Mouse (Mus musculus) granulocyte monocyte progenitor cell, adult 5-6 weeks (primary cell): ENCODE results near the gene Jak1. TPM values are rescaled to one million over a fixed set of nuclear protein-coding genes. Genes with fewer than 3 reads are reported as not detected.

Experiments used
- ATAC-seq: replicated peaks from 2 replicates; pipeline ENCODE4 v1.8.0; 2016; ENCODE audit warnings: mild to moderate bottlenecking, moderate TSS enrichment, inconsistent platforms; ENCODE audit not compliant: poor library complexity, severe bottlenecking
- total RNA-seq, 2 experiments: library from RNA; stranded (forward) in 1 of 2; stranded (reverse) in 1 of 2; fragments of 200-712, 200-1000 nt in 1 of 2; fragments of >200 nt in 1 of 2; fragmentation: Nextera tagmentation in 1 of 2; gene quantifications; 2 replicates each; pipeline ENCODE4 v1.2.3; 2014 to 2017

Jak1 gene
- total RNA-seq (2014; fragmentation: Nextera tagmentation) (46.7 and 47.4 TPM in 2 replicates), total RNA-seq (2017) (52.4 and 57.7 TPM in 2 replicates)

DNA sequence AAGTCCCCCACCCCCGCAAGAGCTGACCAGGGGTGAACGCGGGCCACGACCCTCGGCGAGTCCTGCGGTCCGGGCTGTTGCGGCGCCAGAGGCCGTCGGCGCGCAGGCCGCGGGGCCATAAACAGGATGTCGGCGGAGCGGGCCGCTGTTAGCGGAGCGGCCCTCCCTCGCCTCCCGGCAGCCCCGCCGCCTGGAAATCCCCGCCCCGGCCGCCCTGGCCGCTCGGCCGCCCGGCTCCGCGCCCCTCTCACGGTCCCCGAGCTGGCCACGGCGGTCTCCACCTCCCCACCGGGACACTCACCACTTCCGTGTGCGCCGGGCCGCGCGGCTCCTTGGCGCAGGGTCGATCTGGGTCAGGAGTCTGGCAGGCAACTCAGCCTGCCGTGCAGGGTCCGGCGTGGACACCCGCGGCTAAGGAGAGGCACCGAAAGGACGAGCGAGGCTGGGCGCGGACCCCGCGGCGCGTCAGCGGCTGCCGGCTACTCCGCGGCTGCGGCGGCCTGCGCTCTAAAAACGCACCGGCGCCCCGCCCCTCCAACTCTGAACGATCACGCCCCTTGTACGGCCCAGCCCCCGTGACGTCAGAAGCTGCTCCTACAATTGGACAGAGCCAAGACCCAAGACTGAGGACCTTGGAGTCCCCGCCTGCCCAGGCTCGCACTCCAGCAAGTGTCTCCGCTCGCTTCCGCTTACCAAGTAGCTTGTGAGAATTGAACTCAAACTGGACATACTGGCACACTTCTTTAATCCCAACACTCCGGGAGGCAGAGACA, at the start of gene Jak1:
Gene Jak1, minus strand, starts transcription at position 542 of the 773 bp plus-strand sequence.
- ATAC-seq, result peak; percentile 93

- peak; percentile 44 for ATAC-seq
These were observed 47.0 kb upstream of the Jak1 start for GRCm38 (mm10) chr4:101312055-101312454.

GRCm38 (mm10) chr4:101308166-101308565, 43.1 kb upstream of the Jak1 start:
- no peak for ATAC-seq

- peak; percentile 79 for ATAC-seq
These were observed 42.2 kb upstream of the Jak1 start for GRCm38 (mm10) chr4:101307286-101307685.

DNA sequence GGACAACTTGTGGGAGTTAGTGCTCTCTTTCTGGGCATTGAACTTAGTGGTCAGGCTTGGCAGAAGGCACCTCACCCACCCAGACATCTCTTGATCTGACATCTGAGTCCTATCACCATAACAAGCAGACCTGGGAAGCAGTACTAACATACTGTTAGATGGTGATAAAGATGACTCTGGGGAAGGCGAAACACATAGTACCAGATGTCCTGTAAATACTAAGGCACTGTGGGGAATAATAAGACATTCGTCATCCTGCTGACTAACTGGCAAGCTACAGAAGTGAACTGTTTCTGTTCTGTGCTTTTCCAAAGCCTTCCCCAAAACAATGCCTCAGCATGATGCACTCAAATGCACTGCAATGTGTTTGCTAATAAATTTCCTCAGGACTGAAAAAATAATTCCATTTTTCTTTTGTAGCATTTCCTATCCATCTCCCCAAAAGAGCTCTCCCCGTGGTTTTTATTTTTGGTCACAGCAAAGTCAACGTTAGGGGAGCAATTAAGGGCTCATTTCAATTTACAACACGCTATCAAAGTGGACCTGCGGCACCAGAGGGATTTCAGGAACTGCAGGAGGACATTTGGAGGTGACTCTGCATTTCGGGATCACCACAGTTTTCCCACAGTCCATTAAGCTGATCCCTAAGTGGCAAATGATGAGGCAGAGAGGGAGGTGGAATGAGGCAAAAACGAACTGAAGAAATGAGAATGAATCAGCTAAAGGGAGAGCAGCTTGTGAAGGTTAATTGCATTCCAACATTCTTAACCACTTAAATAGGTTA, 41.2 kb upstream of the Jak1 start:
- no peak for ATAC-seq

DNA sequence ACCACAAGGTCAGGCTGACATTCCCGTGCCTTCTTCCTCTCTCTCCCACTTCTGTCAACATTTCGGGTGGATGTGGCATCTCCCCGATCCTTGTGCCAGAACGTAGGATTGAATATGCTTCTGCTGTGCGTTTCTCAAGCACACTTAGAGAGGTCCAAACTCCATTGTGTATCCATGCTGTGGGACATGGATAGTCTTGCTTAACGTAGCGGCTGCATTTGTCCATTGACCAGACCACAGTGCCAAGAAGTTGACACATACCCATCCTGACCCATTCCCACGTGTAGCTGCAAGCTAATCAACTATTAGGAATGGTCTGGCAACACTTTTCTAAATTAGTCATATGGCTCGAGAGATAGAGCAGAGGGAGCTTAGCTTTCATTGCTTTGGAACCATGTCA, 40.0 kb upstream of the Jak1 start:
- no peak for ATAC-seq

- ATAC-seq, result no peak
These were observed 39.0 kb upstream of the Jak1 start for GRCm38 (mm10) chr4:101304114-101304513.

- ATAC-seq, result no peak
These were observed 35.4 kb upstream of the Jak1 start for GRCm38 (mm10) chr4:101300392-101300910.

- ATAC-seq, result peak; percentile 52
These were observed 33.4 kb upstream of the Jak1 start for GRCm38 (mm10) chr4:101298311-101298990.

DNA sequence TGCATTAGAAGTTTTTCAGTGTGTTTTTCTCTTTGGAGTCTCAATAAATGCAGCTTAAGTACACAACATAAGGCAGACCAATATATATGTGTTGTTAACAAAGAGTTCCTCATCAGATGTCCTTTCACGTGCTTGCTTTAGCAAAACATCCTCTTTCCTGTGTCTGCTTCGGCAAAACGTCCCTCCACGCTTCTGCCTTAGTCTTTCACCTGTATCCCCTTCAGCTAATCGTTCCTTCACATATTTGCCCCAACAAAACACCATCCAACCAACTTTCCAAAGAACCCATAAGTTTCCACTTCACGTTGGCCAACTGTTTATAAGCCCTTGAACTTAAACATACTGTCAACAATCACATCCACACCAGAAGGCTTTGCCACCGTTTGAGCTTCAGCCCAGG, 31.8 kb upstream of the Jak1 start:
- no peak for ATAC-seq

DNA sequence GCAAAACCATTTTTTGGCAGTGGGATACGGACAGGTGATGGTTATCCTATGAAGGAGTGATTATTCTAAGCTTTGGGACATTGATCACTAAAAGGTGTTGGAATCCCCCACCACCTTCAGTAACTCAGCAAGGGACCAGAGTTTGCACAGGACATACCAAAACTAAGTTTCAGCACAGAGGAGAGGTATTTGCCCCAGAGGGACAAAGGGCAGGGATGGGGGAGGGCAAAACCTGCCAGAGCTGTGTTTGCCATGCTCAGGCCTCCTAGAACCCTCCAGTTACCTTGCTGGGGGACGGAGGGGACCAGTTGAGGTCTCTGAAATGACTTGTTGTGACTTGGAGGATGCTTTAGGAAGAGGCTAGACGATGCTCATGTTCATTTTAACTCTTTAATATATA, 30.7 kb upstream of the Jak1 start:
- no peak for ATAC-seq

DNA sequence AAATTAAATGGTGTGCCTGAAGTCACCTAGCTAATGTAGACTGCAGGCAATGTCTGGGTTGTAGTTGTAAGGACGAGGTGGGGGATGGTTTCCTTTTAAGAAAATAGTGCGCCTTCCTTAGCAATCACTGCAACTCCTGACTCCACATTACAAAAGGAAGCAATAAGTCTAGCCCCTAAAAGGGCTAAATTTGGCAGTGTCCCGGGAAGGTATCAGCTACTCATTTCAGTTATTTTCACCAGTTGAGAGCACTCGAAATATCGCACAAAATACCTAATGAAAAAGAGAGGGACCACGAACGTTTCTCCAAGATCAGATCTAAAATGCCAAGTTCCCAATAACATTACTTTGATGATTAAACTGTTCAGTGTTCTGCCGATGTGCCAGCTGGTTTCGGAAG, 28.6 kb upstream of the Jak1 start:
- ATAC-seq, result no peak

GRCm38 (mm10) chr4:101292736-101293541, 27.9 kb upstream of the Jak1 start:
- peak; percentile 82 for ATAC-seq

- ATAC-seq, result peak; percentile 76
These were observed 27.1 kb upstream of the Jak1 start for GRCm38 (mm10) chr4:101292028-101292735.

DNA sequence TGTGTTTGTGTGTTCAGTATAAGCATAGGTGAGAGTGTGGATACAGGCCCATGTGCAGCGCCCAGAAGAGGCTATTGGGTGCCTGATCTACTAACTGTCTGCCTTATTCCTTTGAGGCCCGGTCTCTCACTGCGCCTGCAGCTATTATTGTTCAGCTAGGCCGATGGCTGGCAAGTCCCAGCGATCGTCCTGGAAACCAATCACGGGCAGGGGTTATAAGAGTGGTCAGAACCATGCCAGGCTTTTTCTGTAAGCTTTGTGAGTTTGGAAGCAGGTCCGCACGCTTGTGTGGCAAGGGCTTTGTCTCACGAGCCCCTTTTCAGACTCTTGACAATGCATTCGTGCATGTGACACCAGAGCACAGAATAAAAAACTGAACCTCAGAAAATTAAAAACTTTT, 23.2 kb upstream of the Jak1 start:
- ATAC-seq, result no peak

DNA sequence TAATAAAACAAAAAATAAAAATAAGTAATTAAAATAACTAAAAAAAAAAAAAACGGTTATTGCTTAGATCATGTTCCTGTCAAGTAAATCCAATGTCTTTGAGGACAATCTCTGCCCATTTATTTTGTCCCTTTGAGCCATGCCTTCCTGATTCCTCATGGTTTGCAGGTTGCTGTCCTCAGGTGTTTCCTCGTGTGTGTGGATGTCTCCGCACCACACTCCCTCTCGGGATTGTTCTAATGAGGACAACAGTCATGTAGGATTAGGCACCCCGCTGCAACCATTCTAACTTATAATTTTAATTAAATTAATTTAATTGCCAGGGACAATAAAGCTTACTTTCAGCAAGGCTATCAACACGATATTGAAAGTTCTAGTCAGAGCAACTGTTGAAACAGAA, 21.5 kb upstream of the Jak1 start:
- no peak for ATAC-seq

- no peak for ATAC-seq
These were observed 20.9 kb upstream of the Jak1 start for GRCm38 (mm10) chr4:101285906-101286432.

- peak; percentile 88 for ATAC-seq
These were observed 18.9 kb upstream of the Jak1 start for GRCm38 (mm10) chr4:101283938-101284337.

DNA sequence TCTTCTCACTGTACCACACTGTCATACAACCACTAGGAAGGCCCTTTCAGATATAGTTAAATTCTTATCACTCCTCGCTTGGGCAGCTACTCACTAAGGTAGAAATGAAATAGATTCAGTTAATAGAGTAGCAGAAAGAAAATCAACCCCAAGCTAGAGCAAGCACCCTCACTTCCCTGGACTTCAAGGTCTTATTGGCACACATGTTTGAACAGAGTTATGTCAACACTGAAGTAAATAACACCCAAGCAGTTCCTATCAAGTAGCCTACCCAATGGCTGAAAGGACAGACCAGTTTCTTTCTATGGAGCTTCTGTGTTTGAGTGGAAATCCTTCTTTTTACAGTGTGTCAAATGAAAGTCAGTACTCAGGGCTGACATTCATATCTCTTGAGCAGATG, 17.2 kb upstream of the Jak1 start:
- no peak for ATAC-seq
